Mouse (Mus musculus) hindbrain, embryonic 12.5 days (tissue): Measurements from ENCODE around the gene Gm11639. TPM values are rescaled to one million over a fixed set of nuclear protein-coding genes. Genes with fewer than 3 reads are reported as not detected.
"Not testable (repeated sequence)": the region's sequence is repeated elsewhere in the genome, so short reads cannot be mapped to it uniquely, and the experiment has no call there.

Source experiments
- ATAC-seq: fragments of 200-750 bp; cut with Nextera tagmentation; 2 replicates; pipeline ENCODE4 v1.8.0; 2017; ENCODE audit warnings: moderate TSS enrichment; ENCODE audit not compliant: low FRiP score
- H3K27ac ChIP-seq: fragments of 300-500 bp; sonication (generic); 2 replicates; pipeline ENCODE4 v1.5.1; 2016; ENCODE audit warnings: mild to moderate bottlenecking
- H3K27me3 ChIP-seq: fragments of 300-500 bp; sonication (generic); 2 replicates; pipeline ENCODE4 v1.6.1; 2016; ENCODE audit warnings: mild to moderate bottlenecking
- H3K36me3 ChIP-seq: fragments of 300-500 bp; sonication (generic); 2 replicates; pipeline ENCODE4 v1.6.1; 2016; ENCODE audit warnings: mild to moderate bottlenecking
- H3K4me1 ChIP-seq: fragments of 300-500 bp; sonication (generic); 2 replicates; pipeline ENCODE4 v1.6.1; 2016
- H3K4me2 ChIP-seq: fragments of 300-500 bp; sonication (generic); replicated peaks from 2 replicates; pipeline ENCODE4 v1.6.1; 2016; ENCODE audit warnings: mild to moderate bottlenecking
- H3K4me3 ChIP-seq: fragments of 300-500 bp; sonication (generic); 2 replicates; pipeline ENCODE4 v1.5.1; 2016; ENCODE audit warnings: mild to moderate bottlenecking
- H3K9ac ChIP-seq: fragments of 300-500 bp; sonication (generic); 2 replicates; pipeline ENCODE4 v1.6.1; 2016; ENCODE audit warnings: mild to moderate bottlenecking, moderate library complexity
- H3K9me3 ChIP-seq: fragments of 300-500 bp; sonication (generic); replicated peaks from 2 replicates; pipeline ENCODE4 v1.6.1; 2016; ENCODE audit warnings: mild to moderate bottlenecking
- WGBS: fragments of 180-500 bp; shearing (Covaris S2); methylation state at CpG from one replicate; pipeline ENCODE4 v1.1.7; 2016; 5-methylcytosine and 5-hydroxymethylcytosine counted together
- polyA plus RNA-seq: library from polyadenylated mRNA; unstranded; fragments of >200 nt; fragmentation: Nextera tagmentation; extraction: Ambion mirVana; gene quantifications from 2 replicates; pipeline ENCODE4 v1.2.1, GENCODE M21; 2016

The Gm11639 gene
- polyA plus RNA-seq, 1 experiment from 2014 or later: not detected

DNA sequence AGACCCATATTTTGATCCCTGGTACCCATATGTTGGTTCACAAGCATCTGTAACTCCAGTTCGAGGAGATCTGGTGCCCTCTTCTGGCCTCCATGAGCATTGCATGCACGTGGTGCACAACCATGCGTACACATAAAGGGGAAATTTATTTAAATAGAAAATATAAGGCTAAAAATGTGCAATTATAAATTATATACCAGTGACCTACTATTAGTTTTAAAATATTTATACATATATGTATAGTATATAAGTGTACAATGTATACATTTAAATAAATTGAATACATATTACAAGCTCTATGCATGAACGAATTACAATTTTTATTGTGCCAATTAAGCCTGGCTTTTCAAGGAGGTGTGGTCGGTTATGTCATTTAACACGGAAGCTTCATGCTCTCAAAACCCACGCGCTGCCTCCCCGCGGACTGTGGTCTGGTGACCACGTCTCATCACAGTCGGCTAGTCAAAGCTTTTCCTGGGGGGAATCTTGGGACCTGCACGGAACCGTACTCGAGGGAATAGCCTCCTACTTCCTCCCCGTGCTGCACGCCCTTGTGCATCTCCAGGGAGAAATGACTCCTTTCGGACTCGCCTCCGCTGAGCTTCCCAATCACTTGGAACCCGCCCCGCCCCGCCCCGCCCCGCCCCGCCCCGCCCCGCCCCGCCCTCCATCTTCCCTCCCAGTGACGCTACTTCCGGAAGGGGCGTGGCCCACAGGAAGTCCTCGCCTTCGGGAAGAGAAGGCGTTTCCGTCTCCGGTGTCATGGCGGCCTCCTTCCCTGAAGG is 440.4 kb downstream of the Gm11639 start, which contains the start of gene Mettl2:
Gene Mettl2 (plus strand): TSS at position 691 of the 785 bp plus-strand sequence.
- H3K36me3 ChIP-seq: peaks cover 14% of the 10 kb centered on the region; the same call in 1 of the 2 replicates
- WGBS: 2% methylated on average over 34 of the region's 38 CpGs
- ATAC-seq: peak; percentile 91
- H3K9ac ChIP-seq: peak within 1 kb of the TSS; percentile 72
- peak within 1 kb of the TSS; percentile 76 for H3K4me3 ChIP-seq
- no peaks in the 10 kb centered on the region for H3K27me3 ChIP-seq
- peak within 1 kb of the TSS; percentile 62 for H3K27ac ChIP-seq
- no peaks in the 10 kb centered on the region for H3K9me3 ChIP-seq
- H3K4me2 ChIP-seq: peak within 1 kb of the TSS; percentile 94
- peaks cover 11% of the 10 kb centered on the region for H3K4me1 ChIP-seq

GRCm38 (mm10) chr11:105126520-105127029 is 441.1 kb downstream of the Gm11639 start:
- Histone ChIP-seq H3K9ac (peak overlapping the region; percentile 72), H3K36me3 (peaks cover 19% of the 10 kb centered on the region; the same call in 1 of the 2 replicates), H3K27me3 (no peaks in the 10 kb centered on the region), H3K4me2 (peak overlapping the region; percentile 94), H3K4me3 (peak overlapping the region; percentile 76), H3K9me3 (no peaks in the 10 kb centered on the region), H3K4me1 (peaks cover 11% of the 10 kb centered on the region), H3K27ac (no peak overlapping the region)
- peak; percentile 36 for ATAC-seq
- under 1% methylated on average over 45 of the region's 49 CpGs for WGBS

- H3K27me3 ChIP-seq: no peaks in the 10 kb centered on the region
- WGBS: 93% methylated on average over 7 of the region's 7 CpGs
Observed at GRCm38 (mm10) chr11:105135692-105136091, 450.2 kb downstream of the Gm11639 start.

GRCm38 (mm10) chr11:105137255-105137654 is 451.7 kb downstream of the Gm11639 start:
- H3K27ac ChIP-seq, H3K4me3 ChIP-seq, H3K4me1 ChIP-seq, H3K9me3 ChIP-seq, ATAC-seq, H3K4me2 ChIP-seq, H3K9ac ChIP-seq, H3K27me3 ChIP-seq: not testable (repeated sequence)
- 92% methylated on average over 2 of the region's 2 CpGs for WGBS
- H3K36me3 ChIP-seq: peaks cover 90% of the 10 kb centered on the region

More at GRCm38 (mm10) chr11:105135692-105136091, 450.2 kb downstream of the Gm11639 start:
- Histone ChIP-seq H3K36me3 (peaks cover 92% of the 10 kb centered on the region), H3K4me1 (no peaks in the 10 kb centered on the region), H3K4me2 (no peak overlapping the region), H3K4me3 (no peak overlapping the region), H3K9ac (no peak overlapping the region), H3K9me3 (no peaks in the 10 kb centered on the region), H3K27ac (no peak overlapping the region)
- no peak for ATAC-seq

- not testable (repeated sequence) for H3K27ac ChIP-seq, ATAC-seq, H3K4me1 ChIP-seq, H3K27me3 ChIP-seq, H3K4me3 ChIP-seq, H3K9me3 ChIP-seq, H3K4me2 ChIP-seq, H3K9ac ChIP-seq
- peaks cover 57% of the 10 kb centered on the region for H3K36me3 ChIP-seq
- WGBS: 89% methylated on average over 8 of the region's 8 CpGs
Observed at GRCm38 (mm10) chr11:105140512-105140911, 455.0 kb downstream of the Gm11639 start.

- Histone ChIP-seq H3K4me2 (no peak overlapping the region), H3K36me3 (peaks cover 51% of the 10 kb centered on the region), H3K9ac (no peak overlapping the region), H3K9me3 (no peaks in the 10 kb centered on the region), H3K27ac (no peak overlapping the region), H3K27me3 (no peaks in the 10 kb centered on the region), H3K4me1 (no peaks in the 10 kb centered on the region), H3K4me3 (no peak overlapping the region)
- WGBS: 95% methylated on average over 5 of the region's 5 CpGs
- no peak for ATAC-seq
Observed at GRCm38 (mm10) chr11:105141115-105141514, 455.6 kb downstream of the Gm11639 start.

DNA sequence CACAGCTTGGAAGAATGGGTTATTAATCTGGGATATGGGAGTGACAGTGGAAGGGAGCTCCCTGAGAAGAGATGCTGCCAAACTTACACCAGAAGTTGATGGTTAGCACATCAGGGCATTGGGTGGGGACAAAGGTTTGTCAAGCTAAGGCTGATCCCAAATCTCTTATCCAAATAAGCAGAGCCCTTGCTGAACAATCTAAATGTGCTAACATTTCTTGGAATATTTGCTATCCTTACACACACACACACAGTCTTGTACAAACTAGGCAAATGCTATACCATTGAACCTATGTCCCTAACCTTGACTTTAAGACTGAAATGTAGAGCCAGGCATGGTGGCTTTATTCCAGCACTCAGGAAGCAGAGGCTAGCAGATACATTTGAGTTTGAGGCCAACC is 458.1 kb downstream of the Gm11639 start:
- H3K27ac ChIP-seq: no peak overlapping the region
- no peaks in the 10 kb centered on the region for H3K4me1 ChIP-seq
- H3K9me3 ChIP-seq: no peaks in the 10 kb centered on the region
- no peaks in the 10 kb centered on the region for H3K27me3 ChIP-seq
- no peak overlapping the region for H3K4me2 ChIP-seq
- peaks cover 27% of the 10 kb centered on the region for H3K36me3 ChIP-seq
- H3K4me3 ChIP-seq: no peak overlapping the region
- ATAC-seq: no peak
- no peak overlapping the region for H3K9ac ChIP-seq

GRCm38 (mm10) chr11:105144084-105144483 is 458.6 kb downstream of the Gm11639 start:
- no peaks in the 10 kb centered on the region for H3K9me3 ChIP-seq
- ATAC-seq: no peak
- H3K27ac ChIP-seq: no peak overlapping the region
- H3K9ac ChIP-seq: no peak overlapping the region
- no peaks in the 10 kb centered on the region for H3K4me1 ChIP-seq
- peaks cover 22% of the 10 kb centered on the region for H3K36me3 ChIP-seq
- H3K27me3 ChIP-seq: no peaks in the 10 kb centered on the region
- H3K4me2 ChIP-seq: no peak overlapping the region
- 88% methylated on average over 3 of the region's 3 CpGs for WGBS
- H3K4me3 ChIP-seq: no peak overlapping the region

DNA sequence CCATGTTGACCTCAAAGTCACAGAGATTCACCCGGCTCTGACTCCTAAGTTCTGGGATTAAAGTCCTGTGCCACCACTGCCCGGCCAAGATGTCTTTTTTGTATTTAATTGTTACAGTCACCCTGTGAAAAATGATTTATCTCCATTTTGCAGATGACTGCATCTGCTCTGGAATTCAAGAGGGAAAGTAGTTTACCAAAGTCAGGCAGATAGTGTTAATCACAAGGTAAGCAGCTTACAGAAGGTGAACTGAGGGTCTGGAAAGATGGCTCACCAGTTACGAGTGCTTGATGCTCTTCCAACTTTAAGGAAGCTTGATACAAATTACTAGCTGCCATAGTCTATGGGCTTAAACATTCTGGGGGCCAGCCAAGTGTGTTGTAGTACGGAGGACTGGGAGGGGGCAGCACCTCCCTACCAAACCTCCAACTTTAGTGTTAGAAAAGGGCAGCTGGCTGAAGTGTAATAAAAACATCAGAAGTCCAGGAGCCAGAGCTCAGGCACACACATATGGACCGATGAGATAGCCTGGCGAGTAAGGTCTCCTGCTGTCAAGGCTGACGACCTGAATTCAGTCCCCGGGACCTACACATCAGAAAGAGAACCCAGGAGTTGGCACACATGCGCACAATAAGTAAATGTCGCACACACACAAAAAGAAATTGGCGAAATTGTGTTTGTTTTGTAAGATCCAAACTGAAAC is 459.2 kb downstream of the Gm11639 start:
- no peaks in the 10 kb centered on the region for H3K9me3 ChIP-seq
- H3K36me3 ChIP-seq: peaks cover 16% of the 10 kb centered on the region
- no peak for ATAC-seq
- WGBS: 82% methylated on average over 11 of the region's 11 CpGs
- H3K9ac ChIP-seq: no peak overlapping the region
- H3K4me1 ChIP-seq: no peaks in the 10 kb centered on the region
- no peak overlapping the region for H3K4me2 ChIP-seq
- no peak overlapping the region for H3K4me3 ChIP-seq
- no peak overlapping the region for H3K27ac ChIP-seq
- no peaks in the 10 kb centered on the region for H3K27me3 ChIP-seq

GRCm38 (mm10) chr11:105145211-105145610 is 459.7 kb downstream of the Gm11639 start:
- Histone ChIP-seq H3K9ac (no peak overlapping the region), H3K4me2 (no peak overlapping the region), H3K4me1 (no peaks in the 10 kb centered on the region), H3K27ac (no peak overlapping the region), H3K4me3 (no peak overlapping the region), H3K9me3 (no peaks in the 10 kb centered on the region), H3K27me3 (no peaks in the 10 kb centered on the region), H3K36me3 (peaks cover 11% of the 10 kb centered on the region; the same call in 1 of the 2 replicates)
- ATAC-seq: no peak
- 88% methylated on average over 10 of the region's 10 CpGs for WGBS

GRCm38 (mm10) chr11:105146593-105146992 is 461.1 kb downstream of the Gm11639 start, which contains the start of gene Gm10842:
Gm10842 (plus strand) TSS chr11:105146893.
- 71% methylated on average over 3 of the region's 3 CpGs for WGBS
- Histone ChIP-seq H3K27ac (no peak within 1 kb of the TSS), H3K36me3 (0 out of 2 replicates have a peak, but pooled peaks cover 2% of the 10 kb centered on the region), H3K4me2 (no peak within 1 kb of the TSS), H3K9ac (no peak within 1 kb of the TSS), H3K4me1 (peaks cover 2% of the 10 kb centered on the region), H3K27me3 (no peaks in the 10 kb centered on the region), H3K4me3 (no peak within 1 kb of the TSS), H3K9me3 (no peaks in the 10 kb centered on the region)
- ATAC-seq: no peak

GRCm38 (mm10) chr11:105149353-105149752 is 463.8 kb downstream of the Gm11639 start:
- Histone ChIP-seq H3K4me1 (peaks cover 18% of the 10 kb centered on the region), H3K36me3 (no peaks in the 10 kb centered on the region), H3K27ac (no peak overlapping the region), H3K9ac (no peak overlapping the region), H3K4me3 (no peak overlapping the region), H3K4me2 (no peak overlapping the region), H3K27me3 (no peaks in the 10 kb centered on the region), H3K9me3 (no peaks in the 10 kb centered on the region)
- WGBS: 81% methylated on average over 3 of the region's 3 CpGs
- no peak for ATAC-seq
